Mouse (Mus musculus) lung, embryonic 14.5 days (tissue): ENCODE results near the gene Spg7. TPM values are rescaled to one million over a fixed set of nuclear protein-coding genes. Genes with fewer than 3 reads are reported as not detected.
"Not testable (repeated sequence)": the region's sequence is repeated elsewhere in the genome, so short reads cannot be mapped to it uniquely, and the experiment has no call there.

ENCODE experiments used
- ATAC-seq: fragments of 200-750 bp; cut with Nextera tagmentation; 2 replicates; pipeline ENCODE4 v1.8.0; 2017; ENCODE audit warnings: mild to moderate bottlenecking, moderate TSS enrichment, moderate library complexity; ENCODE audit not compliant: insufficient read depth
- DNase-seq: peaks from one replicate; pipeline ENCODE4 v3.0.0-alpha.2; 2015
- H3K27ac ChIP-seq: fragments of 300-500 bp; sonication (generic); 2 replicates; pipeline ENCODE4 v1.5.1; 2014; ENCODE audit warnings: low read depth, mild to moderate bottlenecking, moderate library complexity
- H3K27me3 ChIP-seq: fragments of 300-500 bp; sonication (generic); 2 replicates; pipeline ENCODE4 v1.6.1; 2014; ENCODE audit warnings: low read length, control low read depth; ENCODE audit not compliant: insufficient read depth
- H3K36me3 ChIP-seq: fragments of 300-500 bp; sonication (generic); 2 replicates; pipeline ENCODE4 v1.6.1; 2014; ENCODE audit warnings: control low read depth; ENCODE audit not compliant: insufficient read depth
- H3K4me1 ChIP-seq: fragments of 300-500 bp; sonication (generic); 2 replicates; pipeline ENCODE4 v1.6.1; 2014; ENCODE audit warnings: antibody characterized with exemption, control low read depth; ENCODE audit not compliant: insufficient read depth
- H3K4me2 ChIP-seq: fragments of 300-500 bp; sonication (generic); 2 replicates; pipeline ENCODE4 v1.6.1; 2014; ENCODE audit warnings: mild to moderate bottlenecking
- H3K4me3 ChIP-seq: fragments of 300-500 bp; sonication (generic); 2 replicates; pipeline ENCODE4 v1.5.1; 2014; ENCODE audit warnings: low read depth, low read length
- H3K9ac ChIP-seq: fragments of 300-500 bp; sonication (generic); 2 replicates; pipeline ENCODE4 v1.6.1; 2014
- H3K9me3 ChIP-seq: fragments of 300-500 bp; sonication (generic); 2 replicates; pipeline ENCODE4 v1.6.1; 2016; ENCODE audit warnings: low read depth, low read length, control low read depth
- CTCF ChIP-seq: IDR thresholded peaks from 2 replicates; pipeline ENCODE4 v1.5.1; 2016; ENCODE audit warnings: antibody characterized with exemption, low read depth
- WGBS: fragments of 180-500 bp; shearing (Covaris S2); extraction: QIAGEN DNeasy Blood & Tissue Kit; methylation state at CpG from one replicate; pipeline ENCODE4 v1.1.7; 2014; 5-methylcytosine and 5-hydroxymethylcytosine counted together
- polyA plus RNA-seq: library from polyadenylated mRNA; unstranded; fragments of >200 nt; fragmentation: Nextera tagmentation; extraction: Ambion mirVana; gene quantifications from 2 replicates; pipeline ENCODE4 v1.2.1, GENCODE M21; 2014

The Spg7 gene
- polyA plus RNA-seq, 1 experiment from 2014 or later: 44.5 TPM

- Histone ChIP-seq H3K4me3 (no peak overlapping the region), H3K36me3 (0 out of 2 replicates have a peak, but pooled peaks cover 5% of the 10 kb centered on the region), H3K27me3 (no peaks in the 10 kb centered on the region), H3K9me3 (no peaks in the 10 kb centered on the region), H3K4me2 (no peak overlapping the region), H3K9ac (no peak overlapping the region), H3K4me1 (no peaks in the 10 kb centered on the region), H3K27ac (no peak overlapping the region)
- DNase-seq (no peak), ATAC-seq (no peak)
- WGBS: 84% methylated on average over 1 of the region's 1 CpGs
- TF ChIP-seq CTCF: no peak
Measured at GRCm38 (mm10) chr8:123021259-123021658, 41.5 kb upstream of the Spg7 start.

- no peaks in the 10 kb centered on the region for H3K9me3 ChIP-seq
- H3K4me1 ChIP-seq: no peaks in the 10 kb centered on the region
- H3K27me3 ChIP-seq: no peaks in the 10 kb centered on the region
- 0 out of 2 replicates have a peak, but pooled peaks cover 6% of the 10 kb centered on the region for H3K36me3 ChIP-seq
- H3K4me2 ChIP-seq: no peak overlapping the region
- TF ChIP-seq CTCF: no peak
- 68% methylated on average over 3 of the region's 3 CpGs for WGBS
- no peak overlapping the region for H3K9ac ChIP-seq
- no peak for ATAC-seq
- no peak overlapping the region for H3K4me3 ChIP-seq
- no peak for DNase-seq
- no peak overlapping the region for H3K27ac ChIP-seq
Measured at GRCm38 (mm10) chr8:123022727-123023126, 40.0 kb upstream of the Spg7 start.

GRCm38 (mm10) chr8:123024226-123024625 lies 38.5 kb upstream of the Spg7 start:
- no peak overlapping the region for H3K27ac ChIP-seq
- ATAC-seq: no peak
- no peaks in the 10 kb centered on the region for H3K4me1 ChIP-seq
- TF ChIP-seq CTCF: no peak
- H3K9me3 ChIP-seq: no peaks in the 10 kb centered on the region
- no peak overlapping the region for H3K4me2 ChIP-seq
- 0 out of 2 replicates have a peak, but pooled peaks cover 10% of the 10 kb centered on the region for H3K36me3 ChIP-seq
- no peaks in the 10 kb centered on the region for H3K27me3 ChIP-seq
- WGBS: 93% methylated on average over 2 of the region's 2 CpGs
- H3K9ac ChIP-seq: no peak overlapping the region
- H3K4me3 ChIP-seq: no peak overlapping the region
- no peak for DNase-seq

- 72% methylated on average over 3 of the region's 3 CpGs for WGBS
- no peak overlapping the region for H3K4me3 ChIP-seq
- H3K4me1 ChIP-seq: no peaks in the 10 kb centered on the region
- no peak for DNase-seq
- no peak for ATAC-seq
- no peaks in the 10 kb centered on the region for H3K9me3 ChIP-seq
- no peak overlapping the region for H3K9ac ChIP-seq
- TF ChIP-seq CTCF: no peak
- H3K4me2 ChIP-seq: no peak overlapping the region
- 0 out of 2 replicates have a peak, but pooled peaks cover 10% of the 10 kb centered on the region for H3K36me3 ChIP-seq
- H3K27ac ChIP-seq: no peak overlapping the region
- no peaks in the 10 kb centered on the region for H3K27me3 ChIP-seq
Measured at GRCm38 (mm10) chr8:123025951-123026351, 36.8 kb upstream of the Spg7 start.

- H3K36me3 ChIP-seq: 0 out of 2 replicates have a peak, but pooled peaks cover 9% of the 10 kb centered on the region
- no peak overlapping the region for H3K4me3 ChIP-seq
- H3K4me2 ChIP-seq: no peak overlapping the region
- no peak overlapping the region for H3K9ac ChIP-seq
- no peaks in the 10 kb centered on the region for H3K4me1 ChIP-seq
- no peak for TF ChIP-seq CTCF
- DNase-seq (no peak), ATAC-seq (no peak)
- H3K27me3 ChIP-seq: no peaks in the 10 kb centered on the region
- no peak overlapping the region for H3K27ac ChIP-seq
- no peaks in the 10 kb centered on the region for H3K9me3 ChIP-seq
- 90% methylated on average over 8 of the region's 8 CpGs for WGBS
Measured at GRCm38 (mm10) chr8:123027786-123028185, 35.0 kb upstream of the Spg7 start.

- not testable (repeated sequence) for H3K4me3 ChIP-seq, H3K4me2 ChIP-seq, H3K36me3 ChIP-seq, H3K27me3 ChIP-seq, ATAC-seq, H3K9ac ChIP-seq, H3K27ac ChIP-seq, DNase-seq, H3K4me1 ChIP-seq, H3K9me3 ChIP-seq
- 84% methylated on average over 5 of the region's 5 CpGs for WGBS
Measured at GRCm38 (mm10) chr8:123030091-123030490, 32.7 kb upstream of the Spg7 start.

GRCm38 (mm10) chr8:123031321-123031978 lies 31.3 kb upstream of the Spg7 start:
- Histone ChIP-seq H3K4me2 (no peak overlapping the region), H3K4me1 (no peaks in the 10 kb centered on the region), H3K4me3 (no peak overlapping the region), H3K27me3 (no peaks in the 10 kb centered on the region), H3K9me3 (no peaks in the 10 kb centered on the region), H3K9ac (no peak overlapping the region), H3K36me3 (0 out of 2 replicates have a peak, but pooled peaks cover 5% of the 10 kb centered on the region), H3K27ac (no peak overlapping the region)
- ATAC-seq (no peak), DNase-seq (no peak)
- TF ChIP-seq CTCF: no peak
- 65% methylated on average over 7 of the region's 7 CpGs for WGBS
